Mouse (Mus musculus): Measurements from ENCODE around the gene Lingo3.
A peak's percentile ranks its signal among the peaks of the same experiment; 100 is the strongest.

Lingo3 gene

DNA sequence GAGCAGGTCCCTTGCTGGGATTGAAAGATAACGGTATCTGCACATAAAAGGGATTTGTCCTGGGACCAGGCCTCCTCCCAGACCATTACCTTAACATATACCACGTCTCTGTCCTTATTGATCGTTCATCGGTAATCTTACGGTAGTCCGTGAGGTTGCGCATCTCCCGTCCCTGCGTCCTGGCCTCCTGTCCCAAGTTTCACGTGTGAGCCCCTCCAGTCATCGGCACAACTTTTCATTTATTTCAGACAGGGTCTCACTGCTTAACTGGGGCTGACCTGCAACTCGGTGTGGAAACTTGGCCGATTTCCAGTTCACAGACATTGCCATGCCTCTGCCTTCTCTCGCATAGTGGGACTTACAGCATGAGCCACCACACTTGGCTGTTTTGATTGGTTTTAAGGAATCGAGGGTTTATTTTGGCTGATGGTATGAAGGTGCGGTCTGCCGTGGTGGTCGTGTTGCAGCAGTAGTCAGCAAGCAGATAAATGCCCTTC lies 44.7 kb downstream of the Lingo3 start:
- no peak for DNase-seq (ENCODE audit: low spot score in 2 of 2)

DNA sequence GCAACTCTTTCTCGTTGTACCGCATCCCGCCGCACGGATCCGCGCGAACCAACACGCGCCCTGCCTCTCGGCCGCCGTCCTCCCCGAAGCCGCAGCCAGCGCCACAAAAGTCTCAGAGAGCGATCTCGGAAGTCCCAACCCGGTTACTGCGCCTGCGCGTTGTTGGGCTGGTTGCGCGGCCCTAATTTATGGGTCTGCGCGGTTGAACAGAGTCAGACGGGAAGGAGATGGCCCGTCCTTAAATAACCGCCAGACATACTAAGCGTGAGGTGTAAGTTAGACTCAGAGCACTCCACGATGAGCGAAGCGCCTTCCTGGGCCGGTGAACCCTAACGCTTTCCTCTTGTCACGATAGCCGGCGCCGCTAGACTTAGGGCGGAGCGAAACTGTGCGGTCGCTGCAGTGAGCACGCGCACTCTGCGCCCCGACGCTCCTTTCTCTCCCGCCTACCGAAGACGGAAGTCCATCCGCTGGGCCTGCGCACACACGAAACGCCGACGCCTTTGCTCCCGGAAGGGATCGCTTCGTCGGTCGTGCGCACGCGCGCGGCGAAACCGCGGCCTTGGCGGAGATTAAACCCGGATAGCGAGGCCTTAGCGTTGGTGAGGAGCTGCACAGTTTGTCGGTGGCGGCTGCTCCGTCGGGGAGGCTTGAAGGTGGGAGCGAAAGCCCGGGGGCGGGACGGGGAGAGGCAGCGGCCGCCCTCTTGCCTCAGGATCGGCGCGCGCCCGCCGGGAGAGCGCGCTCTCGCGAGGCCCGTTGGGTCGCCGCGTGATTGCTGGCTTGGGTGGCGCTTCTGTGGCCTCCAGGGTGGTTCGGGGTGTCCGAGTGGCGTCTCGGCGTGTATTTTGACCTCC lies 45.5 kb downstream of the Lingo3 start, which contains the start of the genes Sf3a2 and Plekhj1:
Sf3a2 (plus strand) TSS at position 49 of the 857 bp plus-strand sequence.
Plekhj1 (minus strand) TSS at position 477 of the 857 bp plus-strand sequence.
- peak; percentile 97 to 98 for DNase-seq (ENCODE audit: low spot score in 2 of 2)

DNA sequence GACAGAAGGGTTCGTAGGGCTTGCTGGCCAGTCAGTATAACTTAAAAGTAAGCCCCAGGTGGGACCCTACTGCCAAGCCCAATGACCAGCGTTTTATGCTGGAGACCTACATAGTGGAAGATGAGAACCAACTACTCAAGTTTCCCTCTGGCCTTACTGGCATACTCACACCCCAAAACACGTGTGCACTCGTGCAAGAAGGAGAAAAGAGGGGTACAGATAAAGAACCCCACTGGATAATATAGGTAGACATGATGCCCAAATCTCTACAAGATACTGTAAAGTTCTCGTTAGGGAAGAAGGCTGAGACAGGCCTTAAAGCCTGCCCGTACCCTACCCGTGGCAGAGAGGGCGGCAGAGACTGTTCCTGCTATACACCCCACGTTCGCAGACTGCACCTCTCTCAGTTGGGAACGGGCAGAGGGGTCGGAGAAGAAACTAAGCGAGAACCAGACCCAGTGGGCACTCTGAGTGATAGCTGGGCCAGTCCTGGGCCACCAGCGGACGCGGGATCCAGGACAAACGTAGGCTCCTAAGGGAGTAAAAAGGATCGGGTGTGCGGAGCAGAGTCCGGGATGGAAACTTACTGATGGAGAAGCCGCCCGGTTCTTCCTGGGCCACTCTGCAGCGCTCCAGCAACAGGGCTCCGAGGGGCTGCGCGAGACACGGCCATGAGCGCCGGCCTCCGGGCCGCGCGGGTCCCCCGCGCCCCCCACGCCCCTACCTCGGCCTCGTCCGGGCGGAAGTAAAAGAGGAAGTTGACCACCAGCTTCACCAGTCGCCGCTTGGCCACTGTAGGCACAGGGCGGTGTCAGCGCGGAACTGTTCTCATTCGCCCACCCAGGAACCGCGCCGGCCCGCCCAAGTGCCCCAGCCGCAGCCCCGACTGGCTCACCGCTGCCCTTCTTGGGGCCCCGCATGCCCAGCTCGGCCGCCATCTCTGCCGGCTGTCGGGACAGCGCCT lies 46.4 kb downstream of the Lingo3 start:
- DNase-seq (ENCODE audit: low spot score in 2 of 2), result peak in 1 of 2 experiments; percentile 63

DNA sequence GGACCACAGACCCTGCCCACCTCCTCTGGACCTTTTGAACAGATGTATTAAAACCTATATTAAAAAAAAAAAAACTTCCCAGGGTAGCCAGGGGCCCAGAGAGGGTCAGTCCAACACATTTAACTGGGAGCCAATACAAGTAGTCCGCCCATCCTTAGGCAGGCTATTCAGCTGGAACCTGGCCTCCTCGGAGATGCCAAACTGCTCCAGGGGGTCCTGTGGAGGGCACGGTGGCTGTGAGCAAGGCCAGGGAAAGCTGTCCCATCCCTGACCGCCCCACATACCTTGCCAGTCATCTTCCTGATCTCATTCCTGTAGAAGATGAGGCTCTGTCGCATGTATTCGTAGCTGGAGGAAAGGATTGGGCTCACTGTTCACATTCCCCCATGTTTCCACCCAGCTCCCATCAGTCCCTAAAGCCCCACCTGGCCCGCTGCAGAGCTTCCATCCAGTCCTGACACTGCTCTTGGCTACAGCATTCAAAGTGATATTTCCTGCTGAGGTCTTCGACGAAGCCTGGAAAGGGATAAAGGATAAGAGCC lies 47.5 kb downstream of the Lingo3 start:
- no peak for DNase-seq (ENCODE audit: low spot score in 2 of 2)

DNA sequence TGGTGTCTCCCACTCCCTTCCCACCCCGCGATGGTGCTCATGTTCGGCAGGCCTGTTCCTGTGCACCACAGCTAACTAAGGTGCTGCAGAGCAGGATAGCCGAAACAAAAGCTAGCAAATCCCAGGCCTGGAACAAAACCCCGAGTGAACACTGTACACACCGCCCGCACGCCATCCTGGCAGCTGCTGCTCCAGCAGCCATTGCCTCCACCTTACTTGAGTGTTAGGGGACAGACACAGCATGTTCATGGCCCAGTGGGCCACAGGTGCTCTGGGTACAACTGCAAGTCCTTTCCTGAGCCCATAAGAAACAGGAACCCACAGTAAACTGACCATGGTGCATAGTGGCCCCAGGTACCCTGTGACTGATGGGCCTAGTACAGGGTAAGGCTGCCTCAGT lies 49.1 kb downstream of the Lingo3 start:
- no peak for DNase-seq (ENCODE audit: low spot score in 2 of 2)

DNA sequence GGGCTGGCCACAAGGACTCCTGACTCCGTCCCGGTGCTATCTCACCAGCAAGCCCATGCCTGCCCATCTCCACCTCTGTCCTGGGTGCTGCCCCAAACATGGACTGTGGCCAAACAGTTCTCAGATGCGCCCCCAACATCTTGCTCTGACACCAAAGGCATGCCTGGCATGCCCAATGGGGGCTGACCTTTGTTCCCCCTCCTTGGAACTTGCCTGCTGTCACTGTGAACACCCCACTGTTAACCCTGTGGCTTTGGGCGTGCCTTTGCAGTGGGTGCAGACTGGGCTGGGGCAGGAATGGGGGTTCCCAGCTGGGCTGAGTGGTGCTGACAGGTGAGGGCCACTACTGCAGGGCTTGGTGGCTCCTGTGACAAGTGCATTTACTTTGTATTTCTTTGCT lies 50.0 kb downstream of the Lingo3 start:
- DNase-seq (ENCODE audit: low spot score in 2 of 2), result no peak

DNA sequence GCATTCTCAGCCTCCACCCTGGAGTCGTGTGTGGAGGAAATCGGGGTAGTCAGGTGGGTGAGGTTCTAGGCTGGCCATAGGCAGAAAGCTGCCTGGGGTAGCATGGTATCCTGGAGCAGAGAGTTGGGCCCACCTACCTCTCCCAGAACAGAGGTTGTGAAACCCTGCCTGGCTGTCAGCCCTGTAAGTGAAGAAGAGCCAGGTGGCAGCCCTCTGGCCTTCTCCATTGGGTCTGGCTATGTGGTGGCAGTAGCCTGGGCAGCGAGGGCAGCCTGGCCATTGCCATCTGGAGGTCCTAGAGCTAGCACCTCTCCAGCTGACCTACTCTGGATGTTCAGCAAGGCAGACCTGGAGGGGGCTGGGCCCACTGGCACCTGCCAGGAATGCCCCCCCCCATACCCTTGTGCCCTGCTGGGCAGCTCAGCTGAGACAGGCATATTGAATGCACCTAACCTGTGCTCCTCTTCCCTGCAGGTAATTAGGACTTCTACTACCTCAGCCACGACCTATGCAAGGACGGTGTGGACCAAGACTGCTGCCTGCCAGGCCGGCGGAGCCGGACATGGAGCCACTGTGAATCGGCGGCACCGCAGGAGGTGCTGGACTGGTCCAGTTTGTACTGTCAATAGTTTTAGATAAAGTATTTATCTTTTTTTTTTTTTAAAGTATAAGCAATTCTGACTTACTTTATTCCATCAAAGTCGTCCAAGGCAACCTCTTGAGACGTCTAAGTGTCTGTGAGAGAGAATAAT lies 50.6 kb downstream of the Lingo3 start:
- no peak for DNase-seq (ENCODE audit: low spot score in 2 of 2)

DNA sequence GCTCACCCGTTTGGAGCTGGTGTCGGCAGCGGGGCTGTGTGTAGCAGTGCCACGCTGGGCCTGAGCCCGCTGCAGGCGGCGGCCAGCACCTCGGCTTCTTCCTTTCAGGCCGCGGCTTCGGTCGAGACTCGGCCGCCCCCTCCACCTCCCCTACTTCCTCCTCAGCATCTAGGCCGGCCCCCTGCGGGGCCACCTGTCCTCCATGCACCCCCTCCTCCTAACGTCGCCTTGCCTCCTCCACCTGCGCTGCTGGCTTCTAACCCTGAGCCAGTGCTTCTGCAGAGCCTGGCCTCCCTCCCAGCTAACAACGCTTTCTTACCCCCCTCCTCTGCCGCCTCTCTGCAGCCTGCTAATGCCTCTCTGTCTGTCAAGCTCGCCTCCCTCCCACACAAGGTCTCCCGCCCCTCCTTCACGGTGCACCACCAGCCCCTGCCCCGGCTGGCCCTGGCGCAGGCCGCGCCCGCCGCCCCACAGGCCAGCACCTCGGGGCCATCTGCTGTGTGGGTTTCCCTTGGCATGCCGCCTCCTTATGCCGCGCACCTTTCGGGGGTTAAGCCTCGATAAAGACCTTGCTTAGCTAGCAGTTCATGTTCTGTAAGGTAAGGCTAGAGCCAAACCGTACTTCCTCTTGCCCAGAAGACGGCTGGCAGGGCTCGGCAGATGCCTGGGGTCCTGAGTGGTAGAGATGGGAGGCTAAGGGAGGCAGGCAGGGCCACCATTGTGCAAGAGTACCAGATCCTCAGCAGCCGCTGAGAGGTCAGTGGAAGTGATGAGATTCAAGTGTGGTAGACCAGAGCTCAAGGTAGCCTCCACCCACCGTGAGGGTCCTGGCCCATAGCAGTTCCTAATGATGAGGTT lies 51.4 kb downstream of the Lingo3 start:
- DNase-seq (ENCODE audit: low spot score in 2 of 2), result peak in 1 of 2 experiments; percentile 41

DNA sequence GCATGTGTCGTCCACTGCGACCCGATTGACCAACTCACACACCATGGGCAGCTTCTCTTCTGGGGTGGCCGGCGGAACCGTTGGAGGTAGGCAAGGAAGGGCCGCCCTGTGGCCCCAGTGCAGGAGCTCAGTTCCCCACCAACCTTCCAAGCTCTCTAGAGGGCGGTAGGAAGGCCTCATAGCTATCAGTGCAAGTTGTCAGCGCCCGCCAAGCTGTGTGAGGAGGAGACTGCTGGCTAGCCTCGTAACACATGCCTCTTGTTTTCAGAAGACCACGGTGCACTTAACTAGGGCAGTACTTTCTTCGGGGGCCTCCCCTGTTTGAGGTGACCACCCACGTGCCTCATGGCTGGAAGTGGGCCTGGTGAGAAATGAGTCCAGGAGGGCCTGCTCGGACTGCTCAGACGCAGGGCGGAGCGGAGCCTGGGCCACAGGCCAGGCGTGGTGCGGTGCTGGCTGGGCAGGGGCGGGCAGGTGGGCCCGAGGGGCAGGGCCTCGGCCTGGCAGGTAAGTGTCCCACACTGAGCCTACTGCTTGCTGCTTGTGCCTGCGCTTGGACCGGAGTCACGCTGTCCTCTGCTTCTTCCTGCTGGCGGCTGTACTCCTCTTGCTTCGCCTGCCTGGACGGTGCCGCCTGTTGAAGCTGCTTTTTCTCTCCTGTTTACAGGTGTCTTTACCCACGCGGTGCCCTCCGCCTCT lies 52.2 kb downstream of the Lingo3 start:
- DNase-seq (ENCODE audit: low spot score in 2 of 2), result no peak

DNA sequence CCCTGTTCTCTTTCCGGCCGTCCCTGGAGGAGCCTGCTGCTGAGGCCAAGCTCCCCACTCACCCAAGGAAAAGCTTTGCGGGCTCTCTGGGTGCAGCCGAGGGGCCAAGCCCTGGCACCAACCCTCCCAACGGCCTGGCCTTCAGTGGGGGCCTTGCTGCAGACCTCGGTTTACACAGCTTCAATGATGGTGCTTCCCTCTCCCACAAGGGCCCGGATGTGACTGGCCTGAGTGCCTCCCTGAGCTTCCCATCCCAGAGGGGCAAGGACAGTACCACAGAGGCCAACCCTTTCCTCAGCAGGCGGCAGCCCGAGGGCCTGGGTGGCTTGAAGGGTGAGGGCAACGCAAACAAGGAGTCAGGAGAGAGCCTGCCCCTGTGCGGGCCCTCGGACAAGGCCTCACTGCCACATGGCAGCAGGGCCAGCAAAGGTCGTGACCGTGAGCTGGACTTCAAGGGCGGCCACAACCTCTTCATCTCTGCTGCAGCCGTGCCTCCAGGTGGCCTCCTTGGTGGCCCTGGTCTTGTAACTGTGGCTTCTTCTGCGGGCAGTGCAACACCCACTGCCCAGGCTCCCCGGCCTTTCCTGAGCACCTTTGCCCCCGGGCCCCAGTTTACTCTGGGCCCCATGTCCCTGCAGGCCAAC lies 53.0 kb downstream of the Lingo3 start:
- DNase-seq (ENCODE audit: low spot score in 2 of 2), result no peak

DNA sequence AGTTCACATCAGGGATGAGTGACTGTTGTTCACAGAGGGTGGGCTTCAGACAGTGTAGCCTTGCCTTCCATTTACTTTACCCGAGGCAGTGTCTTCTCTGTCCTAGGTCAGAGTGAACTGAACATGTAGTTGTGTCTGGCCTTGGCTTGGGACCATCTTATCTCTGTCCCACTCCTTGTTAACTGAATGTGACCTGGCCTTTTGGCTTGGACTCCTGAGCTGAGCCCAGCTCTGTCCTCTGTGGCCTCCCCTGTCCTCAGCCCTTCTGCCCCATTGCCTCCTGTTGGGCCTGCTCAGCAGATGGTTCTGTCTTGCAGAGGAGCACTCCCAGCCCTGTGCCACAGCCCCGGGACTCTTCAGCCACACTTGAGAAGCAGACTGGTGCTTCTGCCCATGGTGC lies 56.3 kb downstream of the Lingo3 start:
- DNase-seq (ENCODE audit: low spot score in 2 of 2), result no peak

DNA sequence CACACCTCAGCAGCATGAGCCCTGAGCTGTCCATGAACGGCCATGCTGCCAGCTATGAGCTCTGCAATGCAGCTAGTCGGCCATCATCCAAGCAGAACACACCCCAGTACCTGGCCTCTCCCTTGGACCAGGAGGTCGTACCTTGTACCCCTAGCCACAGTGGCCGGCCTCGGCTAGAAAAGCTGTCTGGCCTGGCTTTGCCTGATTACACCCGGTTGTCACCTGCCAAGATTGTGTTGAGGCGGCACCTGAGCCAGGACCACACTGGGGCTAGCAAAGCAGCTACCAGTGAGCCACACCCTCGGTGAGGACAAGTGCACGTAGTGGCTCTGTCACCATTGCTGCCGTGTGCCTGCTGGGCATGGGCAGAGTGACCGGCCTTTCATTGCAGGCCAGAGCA lies 57.9 kb downstream of the Lingo3 start:
- DNase-seq (ENCODE audit: low spot score in 2 of 2), result no peak

DNA sequence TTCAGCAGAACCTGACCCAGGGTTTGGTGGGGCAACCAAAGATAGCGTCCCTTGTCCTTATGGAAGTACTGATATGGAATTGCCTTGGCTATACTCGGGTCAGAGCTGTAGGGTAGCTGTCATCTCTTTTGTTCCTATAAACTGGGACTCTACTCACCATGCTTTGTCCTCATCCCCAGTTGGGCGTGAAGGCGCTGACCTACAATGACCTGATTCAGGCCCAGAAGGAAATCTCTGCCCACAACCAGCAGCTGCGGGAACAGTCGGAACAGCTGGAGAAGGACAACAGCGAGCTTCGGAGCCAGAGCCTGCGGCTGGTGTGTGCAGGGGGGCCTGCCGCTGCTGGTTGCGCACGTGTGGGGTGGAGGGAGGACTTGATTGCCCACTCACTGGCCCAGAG lies 59.0 kb downstream of the Lingo3 start:
- no peak for DNase-seq (ENCODE audit: low spot score in 2 of 2)

DNA sequence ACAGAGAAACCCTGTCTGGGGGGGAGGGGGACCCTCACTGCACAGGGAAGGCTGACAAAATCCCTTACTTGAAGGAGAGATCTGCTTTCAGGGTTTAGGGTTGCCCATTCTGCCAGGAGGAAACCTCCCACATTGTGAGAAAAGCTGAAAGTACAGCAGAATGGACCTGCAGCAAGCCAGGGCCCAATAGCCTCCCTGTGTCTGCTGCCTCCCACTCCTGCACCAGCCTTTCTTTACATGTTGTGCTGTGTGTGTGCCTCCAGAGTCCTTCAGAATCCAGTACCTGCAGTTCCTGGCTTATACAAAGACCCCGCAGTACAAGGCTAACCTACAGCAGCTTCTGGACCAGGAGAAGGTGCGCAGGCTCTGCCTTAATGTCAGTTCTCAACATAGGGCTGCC lies 59.5 kb downstream of the Lingo3 start:
- DNase-seq (ENCODE audit: low spot score in 2 of 2), result no peak

Measured in spleen, postnatal 10 days (tissue).